Mouse (Mus musculus): ENCODE measurements around the gene Cd19.
"Not testable (repeated sequence)": the region's sequence is repeated elsewhere in the genome, so short reads cannot be mapped to it uniquely, and the experiment has no call there.

The Cd19 gene

DNA sequence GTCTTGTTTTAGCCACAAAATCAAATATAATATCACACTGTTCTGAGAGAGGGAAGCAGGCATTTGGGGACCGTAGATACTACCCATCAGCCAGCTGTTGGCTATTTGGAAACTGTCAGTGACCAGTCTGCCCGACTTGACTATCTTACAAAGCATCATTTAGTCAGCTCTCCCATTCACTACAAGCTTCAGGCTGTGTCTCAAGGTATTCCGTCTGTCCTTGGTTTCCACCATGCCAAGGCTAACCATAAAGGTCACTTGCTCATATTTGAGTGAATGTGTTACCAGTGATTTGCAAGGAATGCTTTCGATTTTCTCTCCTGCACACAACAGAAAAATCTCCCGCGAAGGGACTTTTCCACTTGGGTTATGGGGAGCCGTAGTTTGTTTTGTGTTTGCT lies 20.0 kb upstream of the Cd19 start:
- no peak for DNase-seq

DNA sequence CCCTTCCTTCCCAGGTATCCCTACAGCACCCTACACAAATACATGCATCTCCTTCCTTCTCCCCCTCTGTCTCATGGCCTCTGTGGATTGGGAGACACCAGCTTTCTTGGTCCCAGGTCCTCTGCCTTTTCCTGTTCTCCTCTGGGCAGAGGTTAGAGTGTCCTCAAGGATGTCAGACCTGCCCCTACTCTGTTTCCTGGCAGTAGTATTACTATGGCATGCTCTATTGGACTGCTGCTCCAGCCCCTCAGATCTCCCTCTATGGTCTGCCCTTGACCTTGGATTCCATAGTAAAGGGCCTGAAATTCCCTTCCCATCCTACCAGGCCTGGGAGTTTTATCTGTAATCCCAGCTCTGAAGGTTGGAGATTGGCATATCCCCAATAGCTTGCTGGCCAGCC lies 15.5 kb upstream of the Cd19 start:
- DNase-seq = no peak

DNA sequence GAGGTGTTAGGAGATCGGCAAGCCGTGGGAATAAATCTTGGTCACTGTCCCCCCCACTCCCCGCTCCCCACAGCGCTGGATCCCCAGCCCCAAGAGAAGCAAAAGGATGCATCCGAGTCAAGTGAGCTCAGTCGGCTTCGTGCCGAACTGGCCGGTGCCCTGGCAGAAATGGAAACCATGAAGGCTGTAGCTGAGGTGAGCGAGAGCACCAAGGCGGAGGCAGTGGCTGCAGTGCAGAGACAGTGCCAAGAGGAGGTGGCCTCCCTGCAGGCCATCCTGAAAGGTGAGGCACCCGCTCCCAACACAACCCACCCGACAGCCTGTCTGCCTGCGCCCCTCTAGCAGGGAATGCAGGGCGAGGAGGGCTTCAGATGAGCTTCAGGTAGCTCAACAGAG lies 14.8 kb upstream of the Cd19 start:
- DNase-seq = no peak

DNA sequence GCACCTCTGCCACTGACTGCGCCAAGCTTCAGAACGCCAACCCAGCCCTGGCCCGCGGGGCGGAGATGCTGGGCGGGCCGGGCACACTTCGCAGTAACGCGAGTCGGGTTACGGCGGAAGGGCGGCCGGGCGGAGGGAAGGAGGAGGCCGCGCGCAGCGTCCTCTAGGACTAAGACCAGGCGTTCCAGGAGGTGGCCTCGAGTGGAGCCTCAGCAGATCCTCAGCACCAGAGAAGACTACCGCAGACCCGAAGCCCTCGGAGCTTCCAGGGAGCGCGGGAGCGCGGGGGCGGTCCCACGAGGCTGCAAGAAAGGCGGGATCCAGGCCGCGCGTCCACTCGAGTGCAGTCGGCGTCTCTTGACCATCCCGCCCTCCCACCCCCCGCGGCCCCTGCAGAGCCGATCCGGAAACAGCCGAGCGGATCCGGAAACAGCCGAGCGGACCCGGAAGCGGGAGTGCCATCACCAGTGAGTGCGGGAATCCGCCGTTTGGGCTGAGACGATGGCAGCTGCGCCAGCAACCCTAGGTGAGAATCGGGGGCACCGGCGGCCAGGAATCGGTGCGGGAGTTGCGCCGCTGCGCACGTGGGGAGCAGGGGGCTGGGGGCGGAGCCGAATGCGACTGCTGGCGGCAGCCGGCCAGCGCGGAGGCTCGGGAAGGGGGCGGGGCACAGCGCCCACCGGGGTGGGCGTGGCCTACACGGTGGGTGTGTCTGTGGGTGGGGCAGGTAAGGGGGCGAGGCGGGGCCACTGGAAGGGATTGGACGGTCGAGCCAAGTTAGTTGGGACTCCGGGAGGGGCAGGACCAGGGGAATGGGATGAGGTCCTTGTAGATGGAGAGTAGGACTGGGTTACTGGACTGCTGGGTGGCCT lies 14.2 kb upstream of the Cd19 start, which contains the start of gene Rabep2:
Gene Rabep2 (plus strand): TSS at position 129 of the 872 bp plus-strand sequence.
- DNase-seq = peak; percentile 98

DNA sequence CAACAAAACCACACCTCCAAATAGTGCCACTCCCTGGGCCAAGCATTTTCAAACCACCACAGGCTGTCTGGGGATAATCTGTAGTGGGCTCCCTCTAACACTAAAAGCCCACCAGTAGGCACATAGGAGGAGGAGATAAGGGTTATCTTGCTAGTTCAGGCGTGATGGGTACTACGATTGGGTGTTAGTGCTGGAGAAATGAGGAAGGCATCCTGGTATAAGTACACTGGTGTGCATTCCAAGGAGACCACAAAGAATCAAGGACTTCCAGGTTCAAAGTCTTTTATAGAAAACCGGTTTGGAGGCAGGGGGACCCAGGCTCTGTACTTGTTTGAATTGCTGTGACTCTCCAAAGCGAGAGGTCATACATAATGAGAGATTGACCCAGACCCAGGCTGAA lies 13.5 kb upstream of the Cd19 start:
- no peak for DNase-seq

DNA sequence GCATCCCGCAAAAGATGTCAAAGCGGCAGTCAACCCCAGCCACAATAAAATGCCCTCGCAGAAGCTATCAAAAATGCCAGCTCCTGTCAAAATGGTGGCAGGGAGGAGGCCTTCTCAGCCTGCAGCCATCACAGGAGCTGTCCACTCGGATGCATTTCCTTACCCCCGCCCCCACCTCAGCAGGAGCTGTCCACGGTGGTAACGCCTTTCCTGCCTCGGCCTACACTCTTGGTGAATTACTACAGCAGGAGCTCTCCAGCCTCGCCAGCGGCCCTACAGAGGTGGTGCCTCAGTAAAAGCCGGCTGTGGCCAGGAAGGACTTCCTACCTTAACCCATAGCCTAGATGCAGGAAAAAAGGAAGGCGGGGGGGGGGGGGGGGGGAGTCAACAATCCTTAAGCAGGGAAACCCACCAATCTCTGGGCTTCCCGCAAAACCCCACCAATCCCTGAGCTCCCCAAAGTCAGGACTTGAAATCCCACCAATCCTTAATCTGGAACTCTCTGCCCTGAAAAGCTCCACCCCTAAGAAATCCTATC lies 12.7 kb upstream of the Cd19 start:
- no peak for DNase-seq

DNA sequence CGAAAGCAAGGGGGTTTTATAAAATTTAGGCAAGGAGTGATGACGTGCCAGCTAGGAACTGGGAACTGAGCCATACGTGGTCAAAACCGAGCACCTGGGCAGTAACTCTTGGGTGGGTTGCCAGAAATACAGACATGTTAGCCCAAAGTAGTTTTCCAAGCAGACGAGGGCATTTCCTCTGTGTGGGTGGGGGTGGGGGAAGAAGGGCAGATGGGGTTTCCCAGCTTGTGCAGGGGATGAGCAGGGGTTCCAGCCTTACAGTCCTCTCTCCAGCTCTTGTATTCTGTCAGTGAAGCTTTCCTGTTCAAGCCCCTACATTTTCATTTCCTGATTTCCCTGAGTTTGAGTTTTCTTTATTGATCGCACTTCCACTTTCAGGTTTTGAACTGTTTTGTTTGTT lies 9.5 kb upstream of the Cd19 start:
- no peak for DNase-seq

DNA sequence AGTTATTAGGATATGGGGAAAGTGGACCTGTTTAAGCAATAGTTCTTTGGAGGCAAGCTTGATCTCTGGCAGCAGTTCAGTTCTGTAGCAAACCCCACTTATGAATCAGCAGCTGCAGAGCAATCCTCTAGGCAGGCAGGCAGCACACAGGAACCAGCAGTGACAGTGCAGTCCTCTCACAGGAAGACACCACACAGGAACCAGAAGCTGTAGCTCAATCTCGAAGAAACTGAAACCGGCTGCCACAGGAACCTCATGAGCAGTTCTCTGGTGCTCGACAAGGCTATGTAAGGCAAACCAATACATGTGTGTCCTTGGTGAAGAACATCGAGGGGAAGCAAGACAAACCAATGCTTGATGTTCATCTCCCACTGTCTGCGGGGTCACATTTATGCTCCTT lies 7.1 kb upstream of the Cd19 start:
- no peak for DNase-seq

DNA sequence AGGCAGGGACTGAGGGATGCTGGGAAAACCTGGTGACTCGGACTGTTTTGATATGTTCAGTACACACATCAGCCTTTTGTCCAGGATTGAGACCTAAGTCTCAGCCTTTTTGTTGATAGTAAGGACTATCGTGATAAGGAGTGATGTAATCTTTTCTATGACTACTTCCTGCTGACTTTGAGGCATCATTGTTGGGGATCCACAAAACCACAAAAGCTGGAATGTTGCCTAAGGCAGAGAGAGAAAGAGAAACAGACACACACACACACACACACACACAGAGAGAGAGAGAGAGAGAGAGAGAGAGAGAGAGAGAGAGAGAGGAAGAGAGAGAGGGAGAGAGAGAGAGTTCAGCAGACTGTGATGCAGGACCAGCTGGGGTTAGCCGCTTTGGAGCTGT lies 3.8 kb upstream of the Cd19 start:
- DNase-seq = no peak

DNA sequence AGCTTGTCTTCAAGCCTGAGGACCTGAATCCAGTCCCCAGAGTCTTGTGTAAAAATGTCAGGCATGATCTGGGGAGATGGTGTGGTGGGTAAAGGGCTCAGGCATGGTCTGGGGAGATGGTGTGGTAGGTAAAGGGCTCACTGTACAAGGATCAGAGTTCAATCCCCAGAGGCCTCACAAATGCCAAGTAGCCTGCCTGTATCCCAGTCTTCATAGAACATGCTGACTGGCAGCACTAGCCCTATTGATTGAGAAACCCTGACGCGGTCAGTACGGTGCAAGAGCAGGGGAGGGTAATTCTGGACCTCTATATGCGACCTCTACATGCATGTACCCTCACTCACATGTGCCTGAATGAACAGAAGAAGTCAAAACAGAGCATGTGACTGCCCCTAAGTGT lies 2.9 kb upstream of the Cd19 start:
- DNase-seq = no peak

DNA sequence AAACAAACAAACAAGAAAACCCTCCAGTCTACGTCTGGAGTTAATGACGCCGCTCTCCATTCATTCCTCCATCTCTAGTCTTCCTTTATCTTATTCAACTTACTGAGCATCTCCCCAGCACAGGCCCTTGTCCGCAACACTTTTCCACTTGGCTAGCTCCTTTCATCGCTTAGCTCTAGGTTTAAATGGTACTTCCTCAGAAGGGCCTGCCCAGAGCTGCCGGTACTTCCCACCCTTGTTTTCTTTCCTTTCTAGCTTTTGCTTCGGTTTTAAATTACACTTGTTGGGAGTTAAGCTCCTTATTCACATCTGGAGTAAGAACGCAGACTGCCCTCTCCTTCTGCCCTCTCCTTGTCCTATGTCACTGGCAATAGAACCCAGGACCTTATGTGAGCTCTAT lies 2.4 kb upstream of the Cd19 start:
- no peak for DNase-seq

DNA sequence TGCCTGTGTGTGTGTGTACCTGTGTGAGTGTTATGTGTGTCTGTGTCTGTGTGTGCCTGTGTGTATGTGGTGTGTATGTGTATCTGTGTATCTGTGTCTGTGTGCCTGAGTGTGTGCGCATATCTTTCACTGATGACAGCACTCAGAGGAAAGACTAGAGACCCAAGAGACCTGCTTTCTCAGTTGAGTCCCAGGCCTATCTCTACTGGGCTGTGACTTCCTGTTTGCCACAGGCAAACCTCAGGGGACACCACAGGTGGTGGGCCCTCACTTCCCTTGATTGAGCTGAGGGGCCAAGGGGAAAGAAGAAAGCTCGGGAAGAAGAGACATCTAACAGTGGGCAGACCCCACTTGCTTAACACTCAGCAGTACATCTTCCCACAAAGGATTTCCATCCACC lies 1.9 kb upstream of the Cd19 start:
- DNase-seq = peak; percentile 51

DNA sequence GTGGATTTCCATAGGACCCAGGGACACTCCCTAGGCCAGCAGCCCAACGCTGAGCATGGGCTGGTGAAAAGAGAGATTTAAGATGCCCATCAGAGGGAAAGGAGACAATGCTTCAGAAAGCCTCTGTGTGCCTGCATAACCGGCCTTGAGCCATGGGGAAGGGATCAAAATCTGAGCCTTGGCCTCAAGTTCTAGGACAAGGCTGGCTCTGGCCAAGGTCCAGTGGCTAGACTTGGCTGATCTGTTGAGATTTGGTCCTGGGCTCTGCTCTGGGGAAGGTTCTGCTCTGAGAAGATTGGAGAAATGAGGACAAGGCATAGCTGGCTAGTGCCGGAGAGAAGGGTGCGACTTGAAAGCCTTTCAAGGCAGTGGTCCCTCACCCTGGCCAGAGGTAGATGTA lies 3.6 kb downstream of the Cd19 start:
- no peak for DNase-seq

DNA sequence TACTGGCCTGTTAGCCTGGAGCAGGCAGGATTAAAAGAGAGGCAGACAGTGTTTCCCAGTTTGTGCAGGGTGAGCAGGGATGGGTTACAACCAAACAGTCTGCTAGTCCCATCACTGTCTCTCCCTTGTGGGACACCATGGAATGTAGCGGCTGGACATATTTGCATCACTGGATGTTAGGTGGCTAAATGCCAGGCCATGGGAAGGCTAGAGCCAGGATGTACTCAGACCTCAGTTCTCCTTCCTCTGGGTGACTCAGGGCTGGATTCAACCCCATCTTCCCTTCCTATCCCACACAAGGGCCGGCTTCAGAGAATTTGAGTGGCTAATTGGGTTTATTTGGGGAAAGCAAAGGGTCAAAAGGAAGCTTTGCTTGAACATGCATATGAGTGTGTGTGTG lies 6.0 kb downstream of the Cd19 start:
- DNase-seq = no peak

DNA sequence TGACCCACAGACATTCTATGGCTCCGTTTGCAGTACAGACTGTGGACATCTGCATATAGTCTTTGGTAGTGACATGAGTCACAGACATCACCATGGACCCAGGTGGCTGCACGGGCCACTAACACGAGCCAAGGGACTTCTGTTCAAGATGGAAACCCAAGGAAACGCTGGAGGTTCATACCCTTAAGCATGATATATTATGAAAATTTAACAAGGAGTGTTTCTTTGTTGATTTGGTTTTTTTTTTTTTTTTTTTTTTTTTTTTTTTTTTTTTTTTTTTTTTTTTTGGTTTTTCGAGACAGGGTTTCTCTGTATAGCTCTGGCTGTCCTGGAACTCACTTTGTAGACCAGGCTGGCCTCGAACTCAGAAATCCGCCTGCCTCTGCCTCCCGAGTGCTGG lies 12.2 kb downstream of the Cd19 start:
- DNase-seq = not testable (repeated sequence)

DNA sequence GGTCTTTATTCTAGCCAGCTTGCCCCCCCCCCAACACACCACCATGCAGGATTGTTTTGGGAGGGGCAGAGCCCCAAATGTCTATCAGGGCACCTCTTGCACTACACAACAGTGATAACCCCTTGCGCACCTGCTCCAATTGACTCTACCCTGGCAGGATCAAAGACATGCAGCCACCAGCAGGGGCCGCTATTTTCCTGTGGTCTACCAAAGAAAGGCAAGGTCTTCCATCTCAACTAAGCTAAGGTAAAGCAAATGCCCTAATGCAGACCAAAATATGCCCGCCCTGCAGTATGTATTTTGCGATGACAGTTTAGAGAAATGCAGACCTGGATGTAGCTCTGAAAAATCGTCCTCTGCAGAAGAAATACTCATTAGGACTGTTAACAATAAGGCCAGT lies 15.1 kb downstream of the Cd19 start:
- peak; percentile 98 for DNase-seq

DNA sequence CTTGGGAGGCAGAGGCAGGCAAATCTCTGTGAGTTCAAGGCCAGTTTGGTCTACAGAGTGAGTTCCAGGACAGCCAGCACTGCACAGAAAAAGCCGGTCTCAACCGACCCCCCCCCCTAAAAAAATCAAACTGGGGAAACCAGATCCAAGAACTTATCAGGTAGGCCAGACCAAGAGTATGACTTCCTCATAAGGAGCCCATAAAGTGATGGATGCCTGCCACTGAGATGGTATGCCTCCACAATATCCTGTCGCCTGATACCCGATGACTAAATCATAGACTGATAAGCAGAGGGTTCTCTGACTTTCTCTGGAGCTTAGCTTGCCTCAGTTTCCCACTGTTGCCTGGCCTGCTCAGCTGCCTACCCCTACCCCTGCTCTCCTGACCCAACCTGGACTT lies 16.9 kb downstream of the Cd19 start:
- no peak for DNase-seq

DNA sequence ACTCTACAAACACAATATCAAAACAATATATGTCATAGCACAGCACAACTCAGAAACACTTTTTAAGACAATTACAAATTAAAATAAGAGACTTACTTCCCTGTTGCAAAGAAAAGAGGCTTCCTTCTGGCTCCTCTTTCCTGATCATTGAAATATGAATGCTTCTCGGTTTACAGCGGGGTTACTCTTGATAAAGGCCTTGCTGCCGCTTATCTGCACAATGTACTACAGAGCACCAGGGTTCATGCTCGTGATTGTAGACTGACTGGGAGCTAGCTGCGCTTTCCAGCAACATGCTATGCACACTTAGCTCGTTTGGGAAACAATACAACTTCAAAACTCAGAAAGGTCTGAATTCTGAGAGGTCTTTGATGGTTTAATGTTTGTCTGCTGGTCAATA lies 17.5 kb downstream of the Cd19 start:
- DNase-seq = no peak

DNA sequence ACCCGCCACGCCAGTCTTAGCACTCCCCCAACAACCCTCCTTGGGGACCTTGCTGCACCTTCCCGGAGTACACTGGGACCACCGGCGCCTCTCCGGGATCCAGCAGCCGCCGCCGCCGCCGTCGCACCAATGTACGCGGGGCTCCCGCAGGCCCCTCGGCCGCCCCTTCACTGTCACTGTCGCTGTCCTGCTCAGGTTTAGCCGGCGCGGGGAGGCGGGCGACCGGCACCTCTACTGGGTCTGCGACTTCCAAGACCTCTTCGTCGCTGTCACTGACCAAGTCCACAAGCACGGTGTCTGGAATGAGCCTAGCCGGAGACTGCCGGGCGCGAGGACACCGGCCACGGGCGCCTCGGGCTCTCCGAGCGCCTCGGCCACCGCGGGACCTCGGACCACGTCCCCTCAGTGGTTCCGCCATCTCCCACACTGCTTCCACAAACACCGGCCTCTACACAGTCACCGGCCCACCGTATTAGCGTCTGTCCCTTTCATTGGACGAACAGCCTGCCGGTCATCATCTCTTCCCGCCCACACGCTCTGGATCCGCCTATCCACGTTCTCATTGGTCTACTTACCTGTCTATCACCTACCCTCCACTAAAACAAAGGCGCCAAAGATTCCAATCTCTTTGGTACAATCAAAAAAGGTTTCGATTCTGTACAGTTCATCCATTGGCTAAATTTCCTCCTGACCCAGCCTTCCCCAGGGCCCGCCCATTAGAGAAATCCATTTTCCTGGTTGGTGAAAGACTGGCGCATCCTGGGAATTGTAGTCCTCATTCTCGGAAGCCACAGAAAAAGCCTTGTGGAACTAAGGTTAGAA lies 18.2 kb downstream of the Cd19 start, which contains the start of gene Nfatc2ip:
Gene Nfatc2ip (minus strand): TSS at position 440 of the 822 bp plus-strand sequence.
- DNase-seq = peak; percentile 90

DNA sequence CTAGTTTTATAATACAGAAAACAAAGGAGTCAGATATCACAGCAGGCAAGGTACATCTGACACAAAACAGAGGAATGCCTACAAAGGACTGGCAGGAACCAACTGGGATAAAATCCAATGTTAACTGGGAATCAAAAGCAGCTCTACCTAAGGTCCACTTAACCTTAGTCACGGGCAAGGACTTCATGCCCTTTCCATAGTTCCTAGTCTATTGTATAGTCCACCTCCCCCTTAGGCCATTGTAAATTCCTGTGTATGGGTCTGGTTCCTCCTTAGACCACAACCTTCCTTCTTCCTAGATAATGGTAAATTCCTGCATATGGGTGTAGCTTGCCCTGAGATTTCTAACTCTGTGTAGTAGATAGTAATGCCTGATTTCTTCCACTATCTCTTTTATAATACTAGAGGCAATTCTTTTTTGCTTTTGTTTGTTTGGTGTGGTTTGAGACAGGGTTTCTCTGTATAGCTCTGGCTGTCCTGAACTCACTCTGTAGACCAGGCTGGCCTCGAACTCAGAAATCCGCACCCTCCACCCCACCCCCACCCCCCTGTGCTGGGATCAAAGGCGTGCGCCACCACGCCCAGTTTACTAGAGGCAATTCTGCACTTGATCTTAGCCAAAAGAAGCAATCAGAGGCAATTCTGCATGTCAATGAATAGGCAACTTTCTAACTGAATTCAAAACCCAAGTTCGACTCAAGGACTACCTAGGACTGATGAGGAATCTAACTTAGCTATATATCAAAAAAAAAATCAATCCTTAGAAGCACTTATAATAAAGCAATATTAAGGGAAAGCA lies 22.4 kb downstream of the Cd19 start:
- DNase-seq = not testable (repeated sequence)

DNA sequence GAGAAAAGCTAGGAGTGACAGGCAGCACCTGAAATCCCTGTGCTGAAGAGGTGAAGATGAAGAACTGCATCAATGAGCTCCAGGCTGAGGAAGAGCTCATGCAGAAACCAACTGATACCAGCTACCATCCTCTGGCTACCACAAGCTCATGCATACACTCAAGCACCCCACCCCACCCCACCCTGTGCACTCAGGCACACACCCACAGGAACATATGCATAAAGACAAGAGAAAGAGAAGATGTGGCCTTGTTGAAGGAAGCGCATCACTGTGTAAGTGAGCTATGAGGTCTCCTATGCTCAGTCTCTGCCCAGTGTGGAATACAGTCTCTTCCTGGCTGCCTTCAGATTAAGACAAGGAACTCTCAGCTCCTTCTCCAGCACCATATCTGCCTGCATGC lies 26.5 kb downstream of the Cd19 start:
- no peak for DNase-seq

DNA sequence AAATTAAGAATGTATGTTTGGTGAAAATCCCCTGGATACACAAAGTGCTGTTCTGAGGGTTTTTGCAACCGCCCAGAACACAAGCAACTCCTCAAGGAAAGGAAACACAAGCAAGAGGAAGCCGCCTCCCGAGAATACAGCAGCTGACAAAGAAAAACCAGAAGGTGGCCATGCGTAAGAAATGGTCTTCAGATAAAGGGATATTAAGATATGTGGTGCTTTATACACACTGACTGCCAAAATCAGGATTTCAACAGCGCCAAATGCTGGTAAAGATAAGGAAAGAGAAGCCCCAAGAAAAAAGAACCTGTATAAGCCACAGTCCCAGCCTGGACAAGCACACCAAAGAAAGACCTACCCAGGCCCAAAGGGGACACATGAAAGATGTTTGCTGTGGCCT lies 31.1 kb downstream of the Cd19 start:
- DNase-seq = no peak
